Mouse (Mus musculus) stomach, postnatal 0 days (tissue): ENCODE measurements around the gene Prpsap1. TPM values are rescaled to one million over a fixed set of nuclear protein-coding genes. Genes with fewer than 3 reads are reported as not detected.
"Not testable (repeated sequence)": the region's sequence is repeated elsewhere in the genome, so short reads cannot be mapped to it uniquely, and the experiment has no call there.

ENCODE experiments used
- ATAC-seq: fragments of 200-750 bp; cut with Nextera tagmentation; 2 replicates; pipeline ENCODE4 v1.8.0; 2017; ENCODE audit not compliant: low FRiP score, low TSS enrichment
- DNase-seq: peaks from one replicate; pipeline ENCODE4 v3.0.0-alpha.2; 2016; ENCODE audit warnings: low spot score
- H3K27ac ChIP-seq: fragments of 300-500 bp; sonication (generic); replicated peaks from 2 replicates; pipeline ENCODE4 v1.5.1; 2014; ENCODE audit warnings: mild to moderate bottlenecking, control low read depth
- H3K27me3 ChIP-seq: fragments of 300-500 bp; sonication (generic); 2 replicates; pipeline ENCODE4 v1.6.1; 2014; ENCODE audit warnings: low read length; ENCODE audit not compliant: control insufficient read depth, insufficient read depth
- H3K36me3 ChIP-seq: fragments of 300-500 bp; sonication (generic); 2 replicates; pipeline ENCODE4 v1.6.1; 2014; ENCODE audit warnings: low read length, mixed read lengths; ENCODE audit not compliant: control insufficient read depth, insufficient read depth
- H3K4me1 ChIP-seq: fragments of 300-500 bp; sonication (generic); replicated peaks from 2 replicates; pipeline ENCODE4 v1.6.1; 2014; ENCODE audit warnings: antibody characterized with exemption; ENCODE audit not compliant: control insufficient read depth, insufficient read depth
- H3K4me2 ChIP-seq: fragments of 300-500 bp; sonication (generic); replicated peaks from 2 replicates; pipeline ENCODE4 v1.6.1; 2014; ENCODE audit warnings: low read depth, mild to moderate bottlenecking, control low read depth, moderate library complexity
- H3K4me3 ChIP-seq: fragments of 300-500 bp; sonication (generic); 2 replicates; pipeline ENCODE4 v1.5.1; 2014; ENCODE audit warnings: low read depth, low read length, control low read depth
- H3K9ac ChIP-seq: fragments of 300-500 bp; sonication (generic); 2 replicates; pipeline ENCODE4 v1.6.1; 2014; ENCODE audit warnings: mild to moderate bottlenecking, low read length, control low read depth, mixed read lengths
- H3K9me3 ChIP-seq: fragments of 300-500 bp; sonication (generic); 2 replicates; pipeline ENCODE4 v1.6.1; 2016; ENCODE audit warnings: low read length; ENCODE audit not compliant: control insufficient read depth
- CTCF ChIP-seq: IDR thresholded peaks from 2 replicates; pipeline ENCODE4 v1.5.1; 2016; ENCODE audit warnings: antibody characterized with exemption, low read depth, mild to moderate bottlenecking, moderate library complexity
- EP300 ChIP-seq: optimal IDR thresholded peaks from 2 replicates; pipeline ENCODE3; 2016; ENCODE audit warnings: antibody characterized with exemption
- WGBS: fragments of 180-500 bp; shearing (Covaris S2); extraction: QIAGEN DNeasy Blood & Tissue Kit; methylation state at CpG from one replicate; pipeline ENCODE4 v1.1.7; 2014; 5-methylcytosine and 5-hydroxymethylcytosine counted together
- polyA plus RNA-seq: library from polyadenylated mRNA; unstranded; fragments of >200 nt; fragmentation: Nextera tagmentation; extraction: Ambion mirVana; gene quantifications from 2 replicates; pipeline ENCODE4 v1.2.1, GENCODE M21; 2015

Prpsap1 gene
- polyA plus RNA-seq, 1 experiment from 2014 or later = 94.0 TPM

GRCm38 (mm10) chr11:116428872-116429859 lies 64.8 kb downstream of the Prpsap1 start:
- no peaks in the 10 kb centered on the region for H3K4me1 ChIP-seq
- no peaks in the 10 kb centered on the region for H3K36me3 ChIP-seq
- TF ChIP-seq EP300 (no peak), CTCF (no peak)
- DNase-seq = peak; percentile 86
- no peaks in the 10 kb centered on the region for H3K9me3 ChIP-seq
- peak overlapping the region; percentile 13; the same call in 1 of the 2 replicates for H3K9ac ChIP-seq
- H3K4me2 ChIP-seq = 0 out of 2 replicates have a peak overlapping the region, but pooled peaks have one; percentile 3
- ATAC-seq = peak; percentile 75
- no peaks in the 10 kb centered on the region for H3K27me3 ChIP-seq
- 33% methylated on average over 13 of the region's 13 CpGs for WGBS
- H3K27ac ChIP-seq = peak overlapping the region; percentile 89
- no peak overlapping the region for H3K4me3 ChIP-seq

GRCm38 (mm10) chr11:116426852-116427575 lies 67.0 kb downstream of the Prpsap1 start:
- H3K36me3 ChIP-seq = no peaks in the 10 kb centered on the region
- no peak overlapping the region for H3K4me3 ChIP-seq
- WGBS = 71% methylated on average over 6 of the region's 6 CpGs
- no peak for ATAC-seq
- no peaks in the 10 kb centered on the region for H3K4me1 ChIP-seq
- no peak for TF ChIP-seq CTCF
- TF ChIP-seq EP300 = no peak
- H3K9me3 ChIP-seq = no peaks in the 10 kb centered on the region
- H3K27me3 ChIP-seq = no peaks in the 10 kb centered on the region
- H3K27ac ChIP-seq = no peak overlapping the region
- DNase-seq = no peak
- no peak overlapping the region for H3K9ac ChIP-seq
- no peak overlapping the region for H3K4me2 ChIP-seq

GRCm38 (mm10) chr11:116426328-116426727 lies 67.7 kb downstream of the Prpsap1 start:
- 75% methylated on average over 11 of the region's 11 CpGs for WGBS

GRCm38 (mm10) chr11:116424621-116425407 lies 69.2 kb downstream of the Prpsap1 start:
- no peaks in the 10 kb centered on the region for H3K4me1 ChIP-seq
- H3K36me3 ChIP-seq = no peaks in the 10 kb centered on the region
- no peaks in the 10 kb centered on the region for H3K27me3 ChIP-seq
- TF ChIP-seq EP300 (no peak), CTCF (no peak)
- ATAC-seq (no peak), DNase-seq (no peak)
- WGBS = 51% methylated on average over 8 of the region's 8 CpGs
- no peak overlapping the region for H3K27ac ChIP-seq
- no peak overlapping the region for H3K4me2 ChIP-seq
- no peaks in the 10 kb centered on the region for H3K9me3 ChIP-seq
- H3K9ac ChIP-seq = no peak overlapping the region
- H3K4me3 ChIP-seq = no peak overlapping the region

More at GRCm38 (mm10) chr11:116426328-116426727, 67.7 kb downstream of the Prpsap1 start:
- not testable (repeated sequence) for H3K4me3 ChIP-seq, H3K27ac ChIP-seq, DNase-seq, ATAC-seq, H3K4me2 ChIP-seq, H3K27me3 ChIP-seq, H3K9me3 ChIP-seq, H3K4me1 ChIP-seq, H3K36me3 ChIP-seq, H3K9ac ChIP-seq

GRCm38 (mm10) chr11:116423782-116424620 lies 70.0 kb downstream of the Prpsap1 start:
- Histone ChIP-seq H3K36me3 (no peaks in the 10 kb centered on the region), H3K4me2 (no peak overlapping the region), H3K9ac (no peak overlapping the region), H3K4me3 (no peak overlapping the region), H3K9me3 (no peaks in the 10 kb centered on the region), H3K27ac (no peak overlapping the region), H3K4me1 (no peaks in the 10 kb centered on the region), H3K27me3 (no peaks in the 10 kb centered on the region)
- no peak for DNase-seq
- WGBS = 70% methylated on average over 10 of the region's 10 CpGs
- no peak for ATAC-seq
- no peak for TF ChIP-seq EP300
